Mouse (Mus musculus) C2C12 (cell line): ENCODE measurements around the gene Slc5a3. TPM values are rescaled to one million over a fixed set of nuclear protein-coding genes. Genes with fewer than 3 reads are reported as not detected.

Experiments used
- H3K27me3 ChIP-seq: one replicate; pipeline ENCODE4 v1.6.1; 2011; ENCODE audit not compliant: control insufficient read depth, insufficient read depth, insufficient read length
- H3K36me3 ChIP-seq: one replicate; pipeline ENCODE4 v1.6.1; 2011; ENCODE audit not compliant: control insufficient read depth, insufficient read depth
- H3K4me3 ChIP-seq: one replicate; pipeline ENCODE4 v1.5.1; 2011; ENCODE audit warnings: mild to moderate bottlenecking, control low read depth; ENCODE audit not compliant: poor library complexity, insufficient read depth, severe bottlenecking
- H3K79me2 ChIP-seq: one replicate; pipeline ENCODE4 v1.6.1; 2011; ENCODE audit not compliant: control insufficient read depth, insufficient read depth
- H3K79me3 ChIP-seq: one replicate; pipeline ENCODE4 v1.6.1; 2011; ENCODE audit warnings: low read depth, control low read depth
- H3ac ChIP-seq: one replicate; pipeline ENCODE3; 2011; ENCODE audit warnings: low read depth; ENCODE audit not compliant: control insufficient read depth, insufficient read length
- CEBPB ChIP-seq: IDR thresholded peaks from one replicate; pipeline ENCODE4 v1.6.1; 2011; ENCODE audit warnings: low read depth, mild to moderate bottlenecking, control low read depth, moderate library complexity
- CTCF ChIP-seq: IDR thresholded peaks from one replicate; pipeline ENCODE4 v1.5.1; 2011; ENCODE audit not compliant: control insufficient read depth, insufficient read depth, insufficient read length
- FOSL1 ChIP-seq: IDR thresholded peaks from one replicate; pipeline ENCODE4 v1.8.0; 2011; ENCODE audit warnings: mild to moderate bottlenecking, low read length; ENCODE audit not compliant: poor library complexity, insufficient read depth, severe bottlenecking
- MAX ChIP-seq: IDR thresholded peaks from one replicate; pipeline ENCODE4 v1.6.1; 2011; ENCODE audit warnings: mild to moderate bottlenecking, control low read depth
- MYOD1 ChIP-seq: IDR thresholded peaks from one replicate; pipeline ENCODE4 v1.6.1; 2011; ENCODE audit warnings: low read depth; ENCODE audit not compliant: control insufficient read depth, insufficient read length
- MYOG ChIP-seq: IDR thresholded peaks from one replicate; pipeline ENCODE4 v1.6.1; 2011; ENCODE audit not compliant: control insufficient read depth, insufficient read length; ENCODE audit errors: extremely low read depth
- USF1 ChIP-seq: IDR thresholded peaks from one replicate; pipeline ENCODE4 v1.6.1; 2011; ENCODE audit warnings: low read depth, mild to moderate bottlenecking, control low read depth, moderate library complexity
- polyA plus RNA-seq: library from polyadenylated mRNA; unstranded; fragments of >200 nt; fragmentation: generic; extraction: Trizol; gene quantifications from one replicate; pipeline ENCODE4 v1.2.1, GENCODE M21; 2012; ENCODE audit warnings: missing spikeins

The Slc5a3 gene
- polyA plus RNA-seq, 1 experiment = 6.3 TPM

GRCm38 (mm10) chr16:92022494-92023283 is 35.4 kb upstream of the Slc5a3 start:
- TF ChIP-seq MYOD1 = no peak
- TF ChIP-seq CTCF = no peak
- TF ChIP-seq CEBPB = no peak
- TF ChIP-seq FOSL1 = no peak
- TF ChIP-seq USF1 = no peak
- no peak for TF ChIP-seq MAX
- no peak for TF ChIP-seq MYOG
- H3K79me2 ChIP-seq = no peaks in the 10 kb centered on the region
- no peaks in the 10 kb centered on the region for H3K27me3 ChIP-seq
- no peak overlapping the region for H3K4me3 ChIP-seq
- H3K36me3 ChIP-seq = no peaks in the 10 kb centered on the region
- H3K79me3 ChIP-seq = no peaks in the 10 kb centered on the region
- no peak overlapping the region for H3ac ChIP-seq

DNA sequence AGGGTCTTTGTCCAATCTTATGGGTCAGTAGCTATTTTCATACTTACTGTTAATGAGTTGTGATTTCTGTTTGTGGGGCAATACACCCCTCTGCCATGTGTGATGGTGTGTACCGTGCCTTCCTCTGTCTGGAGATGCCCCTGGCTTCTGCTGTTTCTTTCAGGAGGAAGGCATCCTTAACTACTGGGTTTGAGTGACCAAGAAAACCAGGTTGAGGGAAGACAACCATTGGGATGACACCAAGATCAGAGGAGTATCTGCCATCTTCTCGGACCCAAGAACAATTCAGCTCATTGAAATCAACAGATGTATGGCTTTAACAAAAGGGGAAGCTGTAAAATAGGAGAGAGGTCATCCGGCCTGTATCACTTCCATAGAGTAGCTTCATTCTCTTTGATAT is 24.8 kb upstream of the Slc5a3 start:
- Histone ChIP-seq H3K27me3 (no peaks in the 10 kb centered on the region), H3K4me3 (no peak overlapping the region), H3K79me2 (no peaks in the 10 kb centered on the region), H3K36me3 (no peaks in the 10 kb centered on the region), H3K79me3 (no peaks in the 10 kb centered on the region), H3ac (no peak overlapping the region)
- no peak for TF ChIP-seq MYOG
- no peak for TF ChIP-seq MAX
- no peak for TF ChIP-seq CTCF
- no peak for TF ChIP-seq FOSL1
- TF ChIP-seq USF1 = no peak
- TF ChIP-seq MYOD1 = no peak
- TF ChIP-seq CEBPB = no peak

DNA sequence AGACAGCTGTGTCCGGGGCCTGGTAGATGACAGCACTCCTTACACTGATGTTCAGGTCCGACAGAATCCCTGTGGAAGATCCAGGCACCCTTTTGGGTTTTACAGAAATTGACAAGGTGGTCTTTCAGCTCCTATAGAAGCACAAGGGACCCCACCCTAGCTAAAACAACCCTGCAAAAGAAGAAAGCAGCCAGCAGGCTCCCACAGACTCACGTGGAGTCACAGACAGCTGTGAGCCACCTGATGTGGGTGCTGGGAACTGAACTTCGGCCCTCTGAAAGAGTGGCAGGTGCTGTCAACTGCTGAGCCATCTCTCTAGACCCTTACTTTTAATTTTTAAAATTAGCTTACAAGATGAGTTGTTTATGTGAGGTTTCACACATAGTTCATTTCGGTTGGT is 23.4 kb upstream of the Slc5a3 start:
- no peaks in the 10 kb centered on the region for H3K27me3 ChIP-seq
- no peak overlapping the region for H3K4me3 ChIP-seq
- no peaks in the 10 kb centered on the region for H3K79me3 ChIP-seq
- no peak for TF ChIP-seq MAX
- no peak for TF ChIP-seq USF1
- TF ChIP-seq FOSL1 = no peak
- no peaks in the 10 kb centered on the region for H3K36me3 ChIP-seq
- no peaks in the 10 kb centered on the region for H3K79me2 ChIP-seq
- no peak overlapping the region for H3ac ChIP-seq

DNA sequence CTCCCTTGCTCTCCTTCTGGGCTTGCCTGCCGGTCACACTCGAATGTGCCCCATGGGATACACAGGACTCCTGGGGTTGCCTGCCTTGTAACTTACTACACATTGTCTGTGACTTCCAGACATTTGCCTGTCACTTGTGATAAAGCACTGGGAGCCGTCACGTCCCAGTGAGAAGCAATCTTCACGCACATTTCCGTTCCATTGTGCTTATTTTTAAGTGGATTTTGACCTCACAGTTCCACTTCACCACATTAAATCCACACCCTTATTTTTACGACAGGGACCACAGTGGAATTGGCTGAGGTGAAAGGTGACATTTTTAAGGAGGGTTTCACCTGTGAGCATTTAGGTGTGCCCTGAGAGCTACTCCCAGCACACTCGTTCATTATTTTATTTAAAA is 21.4 kb upstream of the Slc5a3 start:
- H3K27me3 ChIP-seq = no peaks in the 10 kb centered on the region
- H3K79me3 ChIP-seq = no peaks in the 10 kb centered on the region
- no peaks in the 10 kb centered on the region for H3K36me3 ChIP-seq
- H3K4me3 ChIP-seq = no peak overlapping the region
- no peaks in the 10 kb centered on the region for H3K79me2 ChIP-seq
- no peak for TF ChIP-seq CTCF
- TF ChIP-seq FOSL1 = no peak
- no peak for TF ChIP-seq CEBPB
- TF ChIP-seq MAX = no peak
- no peak for TF ChIP-seq MYOD1
- no peak for TF ChIP-seq USF1
- no peak for TF ChIP-seq MYOG
- H3ac ChIP-seq = no peak overlapping the region

DNA sequence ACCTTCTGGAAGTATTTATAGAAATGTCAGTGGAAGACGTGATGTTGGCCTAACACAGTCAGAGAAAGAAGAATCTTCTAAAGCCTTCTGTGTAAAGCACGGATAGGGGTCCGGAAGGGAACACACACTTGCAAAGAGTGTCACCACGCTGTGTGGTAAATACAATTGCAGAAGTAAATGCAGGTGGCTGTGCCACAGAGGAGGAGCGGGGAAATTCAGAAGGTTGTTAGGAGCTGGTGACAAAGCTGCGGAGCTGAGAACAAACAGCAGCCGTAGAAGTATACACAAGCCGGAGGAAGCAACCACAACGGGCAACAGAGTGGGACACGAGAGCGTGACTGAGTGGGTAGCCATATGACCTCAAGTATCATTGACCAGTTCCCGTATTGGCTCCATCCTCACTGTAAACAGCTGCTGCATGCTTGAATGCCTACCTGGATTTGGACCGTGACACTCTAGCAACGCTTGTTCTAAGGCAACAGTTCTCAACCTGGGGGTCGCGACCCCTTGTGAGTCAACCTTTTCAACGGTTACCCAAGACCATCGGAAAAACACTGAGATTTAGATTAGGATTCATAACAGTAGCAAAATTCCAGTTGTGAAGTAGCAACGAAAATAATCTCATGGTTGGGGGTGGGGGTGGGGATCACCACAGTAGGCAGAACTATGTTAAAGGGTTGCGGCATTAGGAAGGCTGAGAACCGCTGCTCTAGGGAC is 20.1 kb upstream of the Slc5a3 start:
- Histone ChIP-seq H3K36me3 (no peaks in the 10 kb centered on the region), H3ac (no peak overlapping the region), H3K79me2 (no peaks in the 10 kb centered on the region), H3K27me3 (no peaks in the 10 kb centered on the region), H3K4me3 (no peak overlapping the region), H3K79me3 (no peaks in the 10 kb centered on the region)
- TF ChIP-seq MAX (no peak), USF1 (no peak), CTCF (no peak), FOSL1 (no peak), CEBPB (no peak), MYOD1 (no peak), MYOG (no peak)

- Histone ChIP-seq H3K36me3 (no peaks in the 10 kb centered on the region), H3K79me3 (no peaks in the 10 kb centered on the region), H3ac (no peak overlapping the region), H3K27me3 (no peaks in the 10 kb centered on the region), H3K79me2 (no peaks in the 10 kb centered on the region), H3K4me3 (no peak overlapping the region)
- TF ChIP-seq USF1 = peak; percentile 40
- no peak for TF ChIP-seq MYOD1
- TF ChIP-seq CTCF = no peak
These were observed 18.7 kb upstream of the Slc5a3 start for GRCm38 (mm10) chr16:92039421-92039820.
